Mouse (Mus musculus) MEL (cell line): ENCODE results near the gene Sox6. TPM values are rescaled to one million over a fixed set of nuclear protein-coding genes. Genes with fewer than 3 reads are reported as not detected.

Experiments
- DNase-seq: peaks from one replicate; pipeline ENCODE4 v3.0.0; 2011; ENCODE audit warnings: low read depth, low spot score
- H3K27ac ChIP-seq: 2 replicates; pipeline ENCODE4 v1.5.1; 2012; ENCODE audit warnings: low read depth, mild to moderate bottlenecking, control low read depth, low read length, moderate library complexity; ENCODE audit not compliant: control insufficient read depth
- H3K27me3 ChIP-seq, 2 experiments: fragments of 150-350 bp in 1 of 2; sonication (generic) in 1 of 2; 2 replicates each; pipeline ENCODE4 v1.6.1; 2012; ENCODE audit warnings: low read length in 2 of 2, mild to moderate bottlenecking in 2 of 2, improper control_type of control experiment in 1 of 2, moderate library complexity in 1 of 2; ENCODE audit not compliant: insufficient read depth in 2 of 2, control insufficient read depth in 1 of 2
- H3K36me3 ChIP-seq, 2 experiments: 2 replicates each; pipeline ENCODE4 v1.6.1; 2012 to 2014; ENCODE audit warnings: low read length in 2 of 2, improper control_type of control experiment in 1 of 2, inconsistent platforms in 1 of 2, mild to moderate bottlenecking in 1 of 2; ENCODE audit not compliant: insufficient read depth in 2 of 2, control insufficient read depth in 1 of 2
- H3K4me1 ChIP-seq, 2 experiments: fragments of 150-350 bp in 1 of 2; sonication (generic) in 1 of 2; 2 replicates each; pipeline ENCODE4 v1.6.1; 2012; ENCODE audit warnings: low read length in 2 of 2, improper control_type of control experiment in 1 of 2, mild to moderate bottlenecking in 1 of 2; ENCODE audit not compliant: insufficient read depth in 2 of 2, control insufficient read depth in 1 of 2
- H3K4me3 ChIP-seq, 2 experiments: fragments of 150-350 bp in 1 of 2; sonication (generic) in 1 of 2; 2 replicates each; pipeline ENCODE4 v1.5.1; 2012; ENCODE audit warnings: low read depth in 2 of 2, low read length in 2 of 2, mild to moderate bottlenecking in 2 of 2, moderate library complexity in 2 of 2, control low read depth in 1 of 2, improper control_type of control experiment in 1 of 2; ENCODE audit not compliant: control insufficient read depth in 1 of 2, insufficient read depth in 1 of 2
- H3K79me2 ChIP-seq: 2 replicates; pipeline ENCODE4 v1.6.1; 2012; ENCODE audit warnings: mild to moderate bottlenecking, low read length, moderate library complexity; ENCODE audit not compliant: control insufficient read depth, poor library complexity, insufficient read depth
- H3K9ac ChIP-seq: 2 replicates; pipeline ENCODE4 v1.6.1; 2012; ENCODE audit warnings: low read depth, mild to moderate bottlenecking, control low read depth, low read length, moderate library complexity; ENCODE audit not compliant: control insufficient read depth, poor library complexity, severe bottlenecking
- H3K9me3 ChIP-seq: fragments of 150-350 bp; sonication (generic); replicated peaks from 2 replicates; pipeline ENCODE4 v1.6.1; 2012; ENCODE audit warnings: mild to moderate bottlenecking, low read length, improper control_type of control experiment, moderate library complexity; ENCODE audit not compliant: insufficient read depth
- BHLHE40 ChIP-seq: IDR thresholded peaks from 2 replicates; pipeline ENCODE4 v1.6.1; 2012; ENCODE audit warnings: low read depth, mild to moderate bottlenecking, inconsistent platforms, low read length, improper control_type of control experiment, borderline replicate concordance
- CTCF ChIP-seq, 3 experiments: IDR thresholded peaks in 2 of 3; conservative IDR thresholded peaks in 1 of 3; 2 replicates each; pipeline ENCODE4 v1.5.1; 2011 to 2012; ENCODE audit warnings: low read length in 3 of 3, low read depth in 2 of 3, mild to moderate bottlenecking in 2 of 3, improper control_type of control experiment in 1 of 3, inconsistent platforms in 1 of 3, mixed read lengths in 1 of 3, moderate library complexity in 1 of 3; ENCODE audit not compliant: control insufficient read depth in 1 of 3, insufficient read depth in 1 of 3, poor library complexity in 1 of 3, severe bottlenecking in 1 of 3
- E2F4 ChIP-seq: IDR thresholded peaks from 2 replicates; pipeline ENCODE4 v1.6.1; 2011; ENCODE audit warnings: low read depth, low read length, improper control_type of control experiment, borderline replicate concordance
- ELF1 ChIP-seq: IDR thresholded peaks from 2 replicates; pipeline ENCODE4 v1.6.1; 2014; ENCODE audit warnings: low read depth, mild to moderate bottlenecking, inconsistent platforms, low read length, improper control_type of control experiment, moderate library complexity
- EP300 ChIP-seq, 2 experiments: IDR thresholded peaks; 2 replicates each; pipeline ENCODE4 v1.6.1; 2011; ENCODE audit warnings: improper control_type of control experiment in 2 of 2, low read length in 2 of 2, low read depth in 1 of 2, mild to moderate bottlenecking in 1 of 2
- ETS1 ChIP-seq: IDR thresholded peaks from 2 replicates; pipeline ENCODE4 v1.6.1; 2012; ENCODE audit warnings: low read depth, mild to moderate bottlenecking, inconsistent platforms, low read length, improper control_type of control experiment, moderate library complexity
- GABPA ChIP-seq: IDR thresholded peaks from 2 replicates; pipeline ENCODE4 v1.6.1; 2012; ENCODE audit warnings: low read depth, mild to moderate bottlenecking, inconsistent platforms, low read length, improper control_type of control experiment, moderate library complexity
- GATA1 ChIP-seq: IDR thresholded peaks from 2 replicates; pipeline ENCODE4 v1.6.1; 2011; ENCODE audit warnings: low read depth, low read length, improper control_type of control experiment
- JUND ChIP-seq: IDR thresholded peaks from 2 replicates; pipeline ENCODE4 v1.6.1; 2011; ENCODE audit warnings: low read depth, mild to moderate bottlenecking, improper control_type of control experiment, low read length
- KAT2A ChIP-seq: conservative IDR thresholded peaks from 2 replicates; pipeline ENCODE4 v1.6.1; 2012; ENCODE audit warnings: low read depth, low read length, improper control_type of control experiment, inconsistent platforms
- MAX ChIP-seq: IDR thresholded peaks from 2 replicates; pipeline ENCODE4 v1.6.1; 2011; ENCODE audit warnings: low read length, improper control_type of control experiment
- MAZ ChIP-seq: IDR thresholded peaks from 2 replicates; pipeline ENCODE4 v1.6.1; 2012; ENCODE audit warnings: low read depth, mild to moderate bottlenecking, inconsistent platforms, low read length, improper control_type of control experiment
- MEF2A ChIP-seq: IDR thresholded peaks from 2 replicates; pipeline ENCODE4 v1.6.1; 2014; ENCODE audit warnings: low read depth, mild to moderate bottlenecking, inconsistent platforms, low read length, improper control_type of control experiment; ENCODE audit not compliant: poor library complexity, insufficient replicate concordance, severe bottlenecking; ENCODE audit errors: extremely low read depth
- MYB ChIP-seq: IDR thresholded peaks from 2 replicates; pipeline ENCODE4 v1.6.1; 2011; ENCODE audit warnings: mild to moderate bottlenecking, low read depth, low read length, improper control_type of control experiment
- MYC ChIP-seq: IDR thresholded peaks from 2 replicates; pipeline ENCODE4 v1.6.1; 2011; ENCODE audit warnings: low read depth, mild to moderate bottlenecking, low read length, improper control_type of control experiment, moderate library complexity
- NELFE ChIP-seq: IDR thresholded peaks from 2 replicates; pipeline ENCODE4 v1.6.1; 2011; ENCODE audit warnings: low read depth, low read length, improper control_type of control experiment
- NRF1 ChIP-seq: IDR thresholded peaks from 2 replicates; pipeline ENCODE4 v1.6.1; 2014; ENCODE audit warnings: low read depth, mild to moderate bottlenecking, inconsistent platforms, low read length, improper control_type of control experiment, moderate library complexity; ENCODE audit not compliant: poor library complexity, insufficient read depth, severe bottlenecking
- RAD21 ChIP-seq: IDR thresholded peaks from 2 replicates; pipeline ENCODE4 v1.6.1; 2011; ENCODE audit warnings: mild to moderate bottlenecking, low read depth, low read length, improper control_type of control experiment
- SIN3A ChIP-seq: IDR thresholded peaks from 2 replicates; pipeline ENCODE4 v1.6.1; 2012; ENCODE audit warnings: low read length, improper control_type of control experiment, inconsistent platforms
- TBP ChIP-seq: IDR thresholded peaks from 2 replicates; pipeline ENCODE4 v1.8.0; 2011; ENCODE audit warnings: low read depth, low read length, improper control_type of control experiment
- TCF12 ChIP-seq: IDR thresholded peaks from 2 replicates; pipeline ENCODE4 v1.6.1; 2014; ENCODE audit warnings: low read depth, mild to moderate bottlenecking, inconsistent platforms, low read length, improper control_type of control experiment, moderate library complexity
- USF1 ChIP-seq: IDR thresholded peaks from 2 replicates; pipeline ENCODE4 v1.6.1; 2014; ENCODE audit warnings: low read depth, mild to moderate bottlenecking, inconsistent platforms, low read length, improper control_type of control experiment, moderate library complexity
- USF2 ChIP-seq, 2 experiments: IDR thresholded peaks; 2 replicates each; pipeline ENCODE4 v1.6.1; 2011 to 2012; ENCODE audit warnings: improper control_type of control experiment in 2 of 2, low read length in 2 of 2, borderline replicate concordance in 1 of 2, inconsistent platforms in 1 of 2, low read depth in 1 of 2, mild to moderate bottlenecking in 1 of 2; ENCODE audit not compliant: insufficient read depth in 1 of 2
- ZC3H11A ChIP-seq: IDR thresholded peaks from 2 replicates; pipeline ENCODE4 v1.6.1; 2012; ENCODE audit warnings: low read depth, mild to moderate bottlenecking, inconsistent platforms, low read length, improper control_type of control experiment
- ZMIZ1 ChIP-seq: IDR thresholded peaks from 2 replicates; pipeline ENCODE4 v1.6.1; 2012; ENCODE audit warnings: low read depth, mild to moderate bottlenecking, inconsistent platforms, low read length, improper control_type of control experiment, moderate library complexity
- ZNF384 ChIP-seq: IDR thresholded peaks from 2 replicates; pipeline ENCODE4 v1.6.1; 2012; ENCODE audit warnings: low read depth, mild to moderate bottlenecking, inconsistent platforms, low read length, improper control_type of control experiment
- polyA plus RNA-seq, 2 experiments: library from polyadenylated mRNA; stranded (reverse) in 1 of 2; unstranded in 1 of 2; fragments of >175 nt in 1 of 2; fragments of >200 nt in 1 of 2; gene quantifications; 2 replicates each; pipeline versions ENCODE4 v1.2.1 to v1.2.4; 2012; ENCODE audit warnings: low replicate concordance in 2 of 2, low read depth in 1 of 2; ENCODE audit not compliant: insufficient read length in 2 of 2, insufficient read depth in 1 of 2, missing spikeins in 1 of 2
- total RNA-seq: library from RNA; depleted of rRNA; stranded (reverse); fragments of 300-350 nt; gene quantifications from 2 replicates; pipeline ENCODE4 v1.2.3, GENCODE M21; 2012

The Sox6 gene
- total and polyA plus RNA-seq, 3 experiments = 2.6 to 4.6 TPM; not detected in 1

GRCm38 (mm10) chr7:115671749-115672148 lies 366.8 kb downstream of the Sox6 start:
- no peak for DNase-seq
- Histone ChIP-seq H3K27ac (no peak overlapping the region), H3K4me3 (no peak overlapping the region), H3K27me3 (no peaks in the 10 kb centered on the region; a peak in 1 of 4 replicates), H3K9me3 (no peaks in the 10 kb centered on the region), H3K4me1 (no peaks in the 10 kb centered on the region), H3K36me3 (no peaks in the 10 kb centered on the region)
- TF ChIP-seq GABPA (no peak), TCF12 (no peak), USF1 (no peak), NELFE (no peak), ZMIZ1 (no peak), SIN3A (no peak), KAT2A (no peak), BHLHE40 (no peak), TBP (no peak), NRF1 (no peak), ZNF384 (no peak), ELF1 (no peak), E2F4 (no peak), ZC3H11A (no peak)
- TF ChIP-seq, all 39 proteins: peak for 0
- no peaks in the 10 kb centered on the region for H3K79me2 ChIP-seq
- H3K9ac ChIP-seq = no peak overlapping the region

- no peak for DNase-seq
- H3K4me3 ChIP-seq = no peak overlapping the region
- H3K79me2 ChIP-seq = no peaks in the 10 kb centered on the region
- H3K36me3 ChIP-seq = no peaks in the 10 kb centered on the region
- no peak for TF ChIP-seq KAT2A
- TF ChIP-seq MYC = no peak
- TF ChIP-seq ZNF384 = no peak
- no peak for TF ChIP-seq JUND
- no peak for TF ChIP-seq TCF12
- no peak for TF ChIP-seq RAD21
- TF ChIP-seq E2F4 = no peak
- TF ChIP-seq EP300 (IDR thresholded peaks at IDR 0.05; ENCODE audit: low read depth in 1 of 2, low read length in 2 of 2) = no peak
- TF ChIP-seq MYB = no peak
- no peak for TF ChIP-seq MAX
- TF ChIP-seq ETS1 = no peak
- no peak for TF ChIP-seq MAZ
- no peak for TF ChIP-seq CTCF (IDR thresholded peaks at IDR 0.05 in 2 of 3, conservative IDR thresholded peaks at IDR 0.05 in 1 of 3; ENCODE audit: control insufficient read depth in 1 of 3, insufficient read depth in 1 of 3, low read depth in 2 of 3, low read length in 3 of 3, poor library complexity in 1 of 3, severe bottlenecking in 1 of 3)
- no peak for TF ChIP-seq MEF2A
- no peak for TF ChIP-seq GATA1
- TF ChIP-seq USF2 (IDR thresholded peaks at IDR 0.05; ENCODE audit: borderline replicate concordance in 1 of 2, insufficient read depth in 1 of 2, low read depth in 1 of 2, low read length in 2 of 2) = no peak
- no peak for TF ChIP-seq TBP
- no peak for TF ChIP-seq NELFE
- no peak for TF ChIP-seq BHLHE40
- no peak overlapping the region for H3K9ac ChIP-seq
- H3K9me3 ChIP-seq = no peaks in the 10 kb centered on the region
- H3K27ac ChIP-seq = no peak overlapping the region
- no peaks in the 10 kb centered on the region; a peak in 1 of 4 replicates for H3K27me3 ChIP-seq
- H3K4me1 ChIP-seq = no peaks in the 10 kb centered on the region
Measured at GRCm38 (mm10) chr7:115671272-115671671, 367.3 kb downstream of the Sox6 start.
